Mouse (Mus musculus): ENCODE data around the gene Colq. TPM values are rescaled to one million over a fixed set of nuclear protein-coding genes. Genes with fewer than 3 reads are reported as not detected.

The Colq gene
- polyA plus RNA-seq (2017; shearing (Covaris generic)): 18.3 TPM

DNA sequence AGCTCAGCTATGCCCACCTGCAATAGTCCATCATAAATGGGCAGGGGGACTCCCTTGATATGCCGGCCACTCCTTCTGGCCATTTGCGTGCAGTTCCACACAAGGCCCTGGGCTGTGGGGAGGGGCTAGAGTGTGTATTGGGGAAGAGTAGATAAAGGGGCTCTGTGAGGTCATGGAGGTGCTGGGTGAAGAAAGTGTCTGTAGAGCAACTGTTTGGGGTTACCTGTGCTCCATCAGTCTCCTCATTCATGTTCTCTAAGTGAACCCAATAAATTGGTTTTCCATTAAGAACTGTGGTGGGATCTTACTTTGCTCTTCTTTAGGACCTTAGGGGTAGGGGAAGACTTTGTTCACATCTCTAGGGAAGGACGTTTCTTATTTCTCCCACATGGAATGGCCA is at the start of gene Colq:
TSS of gene Colq (minus strand) at position 101 of the 400 bp plus-strand sequence.

DNA sequence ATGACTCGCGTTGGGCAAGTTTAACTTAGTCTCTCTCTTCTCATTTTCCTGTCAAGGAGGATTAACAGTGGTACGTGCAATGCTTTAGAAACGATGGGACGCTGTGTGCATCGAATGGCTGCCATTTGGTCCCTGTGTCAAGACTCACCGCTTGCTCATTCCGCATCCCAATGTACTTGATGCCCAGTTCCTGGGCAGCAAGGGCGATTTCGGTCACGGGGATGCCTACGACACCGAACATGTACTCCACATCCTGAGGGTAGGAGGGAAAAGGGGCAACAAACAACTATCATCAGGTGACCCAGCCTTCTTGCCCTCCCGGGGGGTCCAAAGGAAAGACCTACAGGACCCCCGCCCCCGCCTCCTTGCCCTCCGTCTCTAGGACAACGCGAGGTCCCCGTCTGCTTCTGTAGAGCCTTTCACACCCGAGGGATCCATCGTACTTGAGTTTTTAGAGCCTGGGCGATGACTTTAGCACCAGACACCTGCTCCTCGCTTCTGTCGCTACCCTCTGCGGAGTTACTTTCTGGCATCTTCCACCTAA is 49.3 kb upstream of the Colq start, which contains the start of gene Gm49387:
TSS of gene Gm49387 (minus strand) at position 533 of the 544 bp plus-strand sequence.

DNA sequence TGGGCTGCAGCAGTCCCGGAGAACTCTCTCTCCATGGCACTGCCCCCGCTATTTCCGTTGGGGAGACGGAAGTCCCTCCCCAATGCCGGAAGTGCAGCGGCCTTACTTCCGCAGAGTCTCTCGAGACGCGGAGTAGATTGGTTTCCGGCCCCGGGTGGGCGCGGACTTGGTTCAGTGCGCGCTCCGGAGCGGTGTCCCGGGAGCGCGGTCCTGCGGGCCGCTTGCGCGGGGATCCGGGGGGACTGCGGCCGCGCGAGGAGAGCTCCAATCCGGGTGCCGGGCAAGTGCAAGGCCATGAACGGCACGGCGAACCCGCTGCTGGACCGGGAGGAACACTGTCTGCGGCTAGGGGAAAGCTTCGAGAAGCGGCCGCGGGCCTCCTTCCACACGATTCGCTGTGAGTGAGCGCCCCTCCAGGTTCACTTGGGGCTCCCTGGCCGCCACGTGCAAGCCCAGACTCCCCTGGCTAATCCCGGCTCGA is 96.1 kb downstream of the Colq start, which contains the start of gene Mettl6:
TSS of gene Mettl6 (minus strand) at position 66 of the 481 bp plus-strand sequence.

DNA sequence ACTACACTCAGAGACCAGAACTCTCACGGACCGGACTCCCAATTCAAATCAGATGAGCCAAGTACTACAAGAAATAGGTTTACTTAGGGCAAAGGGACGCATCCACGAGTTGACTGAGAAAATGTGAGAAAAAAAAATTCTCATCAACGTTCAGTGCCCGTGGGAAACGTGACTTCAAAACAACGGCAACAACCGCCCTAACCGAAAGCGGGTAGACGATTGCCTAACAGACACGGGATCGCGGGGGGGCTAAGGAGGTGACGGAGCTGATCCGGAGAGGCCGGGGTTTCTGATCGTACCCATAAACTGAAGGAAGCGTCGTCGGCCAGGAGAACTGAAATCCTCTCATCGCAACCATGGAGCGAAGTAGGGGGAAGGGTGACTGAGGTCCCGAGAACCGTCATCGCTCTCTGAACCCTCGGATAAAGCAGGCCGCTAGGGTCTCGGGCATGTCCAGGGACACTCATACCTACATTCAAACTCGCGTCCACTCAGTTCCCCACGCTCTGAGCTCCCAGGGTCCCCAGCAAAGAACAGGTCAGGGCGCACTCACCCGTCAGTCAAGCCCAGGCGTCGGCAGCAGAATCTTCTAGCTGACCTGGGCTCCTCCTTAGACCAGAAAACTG is 96.7 kb downstream of the Colq start, which contains the start of gene Eaf1:
TSS of gene Eaf1 (plus strand) at position 51 of the 626 bp plus-strand sequence.

Other genes starting within 250 kb of the Colq start
- gene Sh3bp5, start 155.3 kb downstream of the Colq start, polyA plus RNA-seq (2017; shearing (Covaris generic)): 27.7 TPM
- 35.0 TPM for gene Eaf1, start 96.9 kb downstream of the Colq start, polyA plus RNA-seq (2017; shearing (Covaris generic))
- gene Mettl6, start 96.3 kb downstream of the Colq start, polyA plus RNA-seq (2017; shearing (Covaris generic)): 69.1 TPM
- gene Gm49387, start 49.5 kb upstream of the Colq start, polyA plus RNA-seq (2017; shearing (Covaris generic)): 0.27 TPM
- 31.3 TPM for gene Btd, start 49.7 kb upstream of the Colq start, polyA plus RNA-seq (2017; shearing (Covaris generic))
- gene Hacl1, start 49.9 kb upstream of the Colq start, polyA plus RNA-seq (2017; shearing (Covaris generic)): 34.8 TPM
- 7.3 TPM for gene Ankrd28, start 239.3 kb upstream of the Colq start, polyA plus RNA-seq (2017; shearing (Covaris generic))

All from activated CD4-positive, CD25-positive, alpha-beta regulatory T cell, adult 9 weeks (primary cell).